Mouse (Mus musculus): ENCODE measurements around the gene Arid1b. TPM values are rescaled to one million over a fixed set of nuclear protein-coding genes. Genes with fewer than 3 reads are reported as not detected.

Gene Arid1b
- polyA plus RNA-seq, 1 experiment from 2014 or later: 9.6 TPM

- Histone ChIP-seq H3K9me3 (no peaks in the 10 kb centered on the region), H3K36me3 (replicated peaks) (no peaks in the 10 kb centered on the region), H3K27ac (peak overlapping the region; percentile 15; the same call in 1 of the 2 replicates), H3K4me3 (no peak overlapping the region), H3K27me3 (ENCODE audit: poor library complexity, severe bottlenecking) (no peaks in the 10 kb centered on the region), H3K4me1 (peaks cover 39% of the 10 kb centered on the region)
- DNase-seq (ENCODE audit: extremely low spot score, low spot score): no peak
- WGBS: 90% methylated on average over 6 of the region's 6 CpGs
These were observed 219.3 kb downstream of the Arid1b start for GRCm38 (mm10) chr17:5213441-5213840.

- no peaks in the 10 kb centered on the region for H3K9me3 ChIP-seq
- 93% methylated on average over 4 of the region's 4 CpGs for WGBS
- no peaks in the 10 kb centered on the region for H3K36me3 ChIP-seq (replicated peaks)
- DNase-seq (ENCODE audit: extremely low spot score, low spot score): no peak
- H3K4me3 ChIP-seq: no peak overlapping the region
- peaks cover 52% of the 10 kb centered on the region for H3K4me1 ChIP-seq
- H3K27me3 ChIP-seq (ENCODE audit: poor library complexity, severe bottlenecking): no peaks in the 10 kb centered on the region
- no peak overlapping the region for H3K27ac ChIP-seq
These were observed 221.2 kb downstream of the Arid1b start for GRCm38 (mm10) chr17:5215352-5215751.

GRCm38 (mm10) chr17:5216965-5217546 is 222.9 kb downstream of the Arid1b start:
- no peaks in the 10 kb centered on the region for H3K27me3 ChIP-seq (ENCODE audit: poor library complexity, severe bottlenecking)
- H3K36me3 ChIP-seq (replicated peaks): no peaks in the 10 kb centered on the region
- H3K4me3 ChIP-seq: no peak overlapping the region
- no peak overlapping the region for H3K27ac ChIP-seq
- H3K9me3 ChIP-seq: no peaks in the 10 kb centered on the region
- WGBS: 54% methylated on average over 10 of the region's 10 CpGs
- no peak for DNase-seq (ENCODE audit: extremely low spot score, low spot score)
- H3K4me1 ChIP-seq: peaks cover 59% of the 10 kb centered on the region

GRCm38 (mm10) chr17:5217852-5218845 is 224.0 kb downstream of the Arid1b start:
- DNase-seq (ENCODE audit: extremely low spot score, low spot score): no peak
- H3K4me1 ChIP-seq: peaks cover 61% of the 10 kb centered on the region
- no peak overlapping the region for H3K27ac ChIP-seq
- 78% methylated on average over 9 of the region's 9 CpGs for WGBS
- no peaks in the 10 kb centered on the region for H3K9me3 ChIP-seq
- H3K36me3 ChIP-seq (replicated peaks): no peaks in the 10 kb centered on the region
- H3K27me3 ChIP-seq (ENCODE audit: poor library complexity, severe bottlenecking): no peaks in the 10 kb centered on the region
- H3K4me3 ChIP-seq: no peak overlapping the region

GRCm38 (mm10) chr17:5218955-5219557 is 224.9 kb downstream of the Arid1b start:
- Histone ChIP-seq H3K4me1 (peaks cover 56% of the 10 kb centered on the region), H3K27me3 (ENCODE audit: poor library complexity, severe bottlenecking) (no peaks in the 10 kb centered on the region), H3K36me3 (replicated peaks) (no peaks in the 10 kb centered on the region), H3K27ac (no peak overlapping the region), H3K4me3 (no peak overlapping the region), H3K9me3 (no peaks in the 10 kb centered on the region)
- 76% methylated on average over 6 of the region's 6 CpGs for WGBS
- DNase-seq (ENCODE audit: extremely low spot score, low spot score): no peak

GRCm38 (mm10) chr17:5221041-5221440 is 226.9 kb downstream of the Arid1b start:
- WGBS: 77% methylated on average over 8 of the region's 8 CpGs
- no peak overlapping the region for H3K4me3 ChIP-seq
- DNase-seq (ENCODE audit: extremely low spot score, low spot score): no peak
- H3K9me3 ChIP-seq: no peaks in the 10 kb centered on the region
- H3K27ac ChIP-seq: no peak overlapping the region
- peaks cover 56% of the 10 kb centered on the region for H3K4me1 ChIP-seq
- no peaks in the 10 kb centered on the region for H3K27me3 ChIP-seq (ENCODE audit: poor library complexity, severe bottlenecking)
- no peaks in the 10 kb centered on the region for H3K36me3 ChIP-seq (replicated peaks)

GRCm38 (mm10) chr17:5221558-5221957 is 227.4 kb downstream of the Arid1b start:
- no peak overlapping the region for H3K27ac ChIP-seq
- H3K4me1 ChIP-seq: peaks cover 56% of the 10 kb centered on the region
- H3K36me3 ChIP-seq (replicated peaks): no peaks in the 10 kb centered on the region
- DNase-seq (ENCODE audit: extremely low spot score, low spot score): no peak
- 64% methylated on average over 4 of the region's 4 CpGs for WGBS
- H3K27me3 ChIP-seq (ENCODE audit: poor library complexity, severe bottlenecking): no peaks in the 10 kb centered on the region
- no peaks in the 10 kb centered on the region for H3K9me3 ChIP-seq
- no peak overlapping the region for H3K4me3 ChIP-seq

- H3K36me3 ChIP-seq (replicated peaks): no peaks in the 10 kb centered on the region
- H3K9me3 ChIP-seq: no peaks in the 10 kb centered on the region
- H3K4me1 ChIP-seq: peaks cover 49% of the 10 kb centered on the region
- H3K27me3 ChIP-seq (ENCODE audit: poor library complexity, severe bottlenecking): no peaks in the 10 kb centered on the region
- H3K27ac ChIP-seq: no peak overlapping the region
- H3K4me3 ChIP-seq: no peak overlapping the region
- DNase-seq (ENCODE audit: extremely low spot score, low spot score): no peak
- WGBS: 10% methylated on average over 2 of the region's 2 CpGs
These were observed 228.7 kb downstream of the Arid1b start for GRCm38 (mm10) chr17:5222827-5223226.

- no peaks in the 10 kb centered on the region for H3K27me3 ChIP-seq (ENCODE audit: poor library complexity, severe bottlenecking)
- peaks cover 51% of the 10 kb centered on the region for H3K4me1 ChIP-seq
- DNase-seq (ENCODE audit: extremely low spot score, low spot score): no peak
- WGBS: 87% methylated on average over 4 of the region's 4 CpGs
- no peak overlapping the region for H3K4me3 ChIP-seq
- H3K36me3 ChIP-seq (replicated peaks): no peaks in the 10 kb centered on the region
- H3K9me3 ChIP-seq: no peaks in the 10 kb centered on the region
- H3K27ac ChIP-seq: no peak overlapping the region
These were observed 230.8 kb downstream of the Arid1b start for GRCm38 (mm10) chr17:5224932-5225331.

GRCm38 (mm10) chr17:5227136-5227535 is 233.0 kb downstream of the Arid1b start:
- no peaks in the 10 kb centered on the region for H3K9me3 ChIP-seq
- H3K27me3 ChIP-seq (ENCODE audit: poor library complexity, severe bottlenecking): no peaks in the 10 kb centered on the region
- H3K27ac ChIP-seq: no peak overlapping the region
- no peak overlapping the region for H3K4me3 ChIP-seq
- WGBS: 91% methylated on average over 6 of the region's 6 CpGs
- peaks cover 50% of the 10 kb centered on the region for H3K4me1 ChIP-seq
- H3K36me3 ChIP-seq (replicated peaks): no peaks in the 10 kb centered on the region; the same call in 1 of the 2 replicates
- no peak for DNase-seq (ENCODE audit: extremely low spot score, low spot score)

GRCm38 (mm10) chr17:5227950-5228615 is 234.0 kb downstream of the Arid1b start:
- H3K27ac ChIP-seq: no peak overlapping the region
- no peak for DNase-seq (ENCODE audit: extremely low spot score, low spot score)
- no peak overlapping the region for H3K4me3 ChIP-seq
- WGBS: 87% methylated on average over 14 of the region's 14 CpGs
- no peaks in the 10 kb centered on the region; the same call in 1 of the 2 replicates for H3K36me3 ChIP-seq (replicated peaks)
- no peaks in the 10 kb centered on the region for H3K27me3 ChIP-seq (ENCODE audit: poor library complexity, severe bottlenecking)
- H3K4me1 ChIP-seq: peaks cover 44% of the 10 kb centered on the region
- H3K9me3 ChIP-seq: no peaks in the 10 kb centered on the region

GRCm38 (mm10) chr17:5228616-5229250 is 234.6 kb downstream of the Arid1b start:
- Histone ChIP-seq H3K4me3 (no peak overlapping the region), H3K27me3 (ENCODE audit: poor library complexity, severe bottlenecking) (no peaks in the 10 kb centered on the region), H3K27ac (no peak overlapping the region), H3K9me3 (no peaks in the 10 kb centered on the region), H3K4me1 (peaks cover 41% of the 10 kb centered on the region), H3K36me3 (replicated peaks) (no peaks in the 10 kb centered on the region; the same call in 1 of the 2 replicates)
- no peak for DNase-seq (ENCODE audit: extremely low spot score, low spot score)
- 87% methylated on average over 6 of the region's 6 CpGs for WGBS

Measured in forebrain, embryonic 10.5 days (tissue).